Mouse (Mus musculus) hindbrain, postnatal 0 days (tissue): ENCODE results near the gene Wwox. TPM values are rescaled to one million over a fixed set of nuclear protein-coding genes. Genes with fewer than 3 reads are reported as not detected.

ENCODE experiments used
- ATAC-seq: fragments of 200-750 bp; cut with Nextera tagmentation; 2 replicates; pipeline ENCODE4 v1.8.0; 2017; ENCODE audit warnings: mild to moderate bottlenecking, moderate TSS enrichment, moderate library complexity
- DNase-seq: peaks from one replicate; pipeline ENCODE4 v3.0.0-alpha.2; 2015; ENCODE audit warnings: low spot score
- H3K27ac ChIP-seq: fragments of 300-500 bp; sonication (generic); 2 replicates; pipeline ENCODE4 v1.5.1; 2014; ENCODE audit warnings: mild to moderate bottlenecking
- H3K27me3 ChIP-seq: fragments of 300-500 bp; sonication (generic); 2 replicates; pipeline ENCODE4 v1.6.1; 2014; ENCODE audit warnings: low read length, mixed read lengths; ENCODE audit not compliant: insufficient read depth
- H3K36me3 ChIP-seq: fragments of 300-500 bp; sonication (generic); 2 replicates; pipeline ENCODE4 v1.6.1; 2014; ENCODE audit warnings: low read length, mixed read lengths; ENCODE audit not compliant: insufficient read depth
- H3K4me1 ChIP-seq: fragments of 300-500 bp; sonication (generic); 2 replicates; pipeline ENCODE4 v1.6.1; 2014; ENCODE audit warnings: antibody characterized with exemption, low read length, mixed read lengths; ENCODE audit not compliant: insufficient read depth
- H3K4me2 ChIP-seq: fragments of 300-500 bp; sonication (generic); 2 replicates; pipeline ENCODE4 v1.6.1; 2014; ENCODE audit warnings: low read depth, mild to moderate bottlenecking, low read length, moderate library complexity, mixed read lengths
- H3K4me3 ChIP-seq: fragments of 300-500 bp; sonication (generic); 2 replicates; pipeline ENCODE4 v1.5.1; 2014; ENCODE audit warnings: low read length
- H3K9ac ChIP-seq: fragments of 300-500 bp; sonication (generic); replicated peaks from 2 replicates; pipeline ENCODE4 v1.6.1; 2014; ENCODE audit warnings: mild to moderate bottlenecking, low read length, moderate library complexity, mixed read lengths
- H3K9me3 ChIP-seq: fragments of 300-500 bp; sonication (generic); 2 replicates; pipeline ENCODE4 v1.6.1; 2016; ENCODE audit warnings: low read length, mixed read lengths
- CTCF ChIP-seq: IDR thresholded peaks from 2 replicates; pipeline ENCODE4 v1.5.1; 2016; ENCODE audit warnings: antibody characterized with exemption, control low read depth, low read depth
- whole genome bisulfite sequencing: fragments of 180-500 bp; shearing (Covaris S2); extraction: QIAGEN DNeasy Blood & Tissue Kit; methylation state at CpG from one replicate; pipeline ENCODE4 v1.1.7; 2014; 5-methylcytosine and 5-hydroxymethylcytosine counted together
- polyA plus RNA-seq: library from polyadenylated mRNA; unstranded; fragments of >200 nt; fragmentation: Nextera tagmentation; extraction: Ambion mirVana; gene quantifications from 2 replicates; pipeline ENCODE4 v1.2.1, GENCODE M21; 2015
- total RNA-seq: library from RNA; depleted of rRNA; stranded (reverse); fragments of >200 nt; gene quantifications from 2 replicates; pipeline ENCODE4 v1.2.3, GENCODE M21; 2014; rRNA removed

Gene Wwox
- total RNA-seq (17.3 and 19.8 TPM in 2 replicates), polyA plus RNA-seq (16.0 and 17.1 TPM in 2 replicates)

DNA sequence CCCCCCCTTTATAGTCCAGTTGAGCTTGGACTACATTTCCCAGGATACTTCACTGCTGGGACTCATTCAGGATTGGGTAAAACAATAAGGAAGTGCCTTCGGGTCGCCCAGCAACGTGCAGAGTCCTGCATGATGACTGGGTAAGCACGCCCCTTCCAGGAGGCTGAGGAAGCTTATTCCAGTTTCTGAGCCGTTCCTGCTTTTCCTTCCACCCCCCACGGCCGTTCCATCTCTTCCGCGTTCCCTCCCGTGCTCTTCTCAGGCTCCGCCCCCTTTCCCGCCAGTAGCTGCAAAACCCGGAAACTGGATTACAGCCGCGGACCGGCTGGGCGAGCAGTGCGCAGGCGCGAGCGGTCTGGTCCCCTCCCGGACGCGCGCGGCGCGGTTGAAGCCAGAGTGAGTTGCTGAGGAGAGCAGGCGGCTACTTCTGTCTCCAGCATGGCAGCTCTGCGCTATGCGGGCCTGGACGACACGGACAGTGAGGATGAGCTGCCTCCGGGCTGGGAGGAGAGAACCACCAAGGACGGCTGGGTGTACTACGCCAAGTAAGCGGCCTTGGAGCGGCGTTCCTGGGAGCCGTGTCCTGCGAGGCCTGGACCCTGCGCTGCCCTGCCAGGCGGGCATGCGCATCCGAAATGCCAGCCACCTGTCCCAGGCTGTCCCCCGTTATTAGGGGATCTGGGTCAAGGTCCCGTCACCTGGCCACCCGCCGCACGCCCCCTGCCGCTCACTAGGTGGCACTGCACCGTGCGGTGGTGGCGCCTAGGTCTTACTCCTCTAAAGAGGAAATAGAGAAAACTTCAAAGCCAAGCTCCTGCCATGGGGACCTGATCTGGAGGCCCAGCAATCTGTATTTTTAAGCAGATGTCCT is at the start of gene Wwox:
Gene Wwox (plus strand): TSS at position 322 of the 871 bp plus-strand sequence.
- ATAC-seq (peak; percentile 99), DNase-seq (peak; percentile 98)
- Histone ChIP-seq H3K9ac (peak within 1 kb of the TSS; percentile 42), H3K4me1 (peaks cover 5% of the 10 kb centered on the region; the same call in 1 of the 2 replicates), H3K27ac (peak within 1 kb of the TSS; percentile 64; the same call in 1 of the 2 replicates), H3K27me3 (no peaks in the 10 kb centered on the region), H3K4me2 (peak within 1 kb of the TSS; percentile 90), H3K4me3 (peak within 1 kb of the TSS; percentile 66), H3K36me3 (no peaks in the 10 kb centered on the region), H3K9me3 (no peaks in the 10 kb centered on the region)
- TF ChIP-seq CTCF = peak; percentile 92
- under 1% methylated on average over 54 of the region's 54 CpGs for WGBS

DNA sequence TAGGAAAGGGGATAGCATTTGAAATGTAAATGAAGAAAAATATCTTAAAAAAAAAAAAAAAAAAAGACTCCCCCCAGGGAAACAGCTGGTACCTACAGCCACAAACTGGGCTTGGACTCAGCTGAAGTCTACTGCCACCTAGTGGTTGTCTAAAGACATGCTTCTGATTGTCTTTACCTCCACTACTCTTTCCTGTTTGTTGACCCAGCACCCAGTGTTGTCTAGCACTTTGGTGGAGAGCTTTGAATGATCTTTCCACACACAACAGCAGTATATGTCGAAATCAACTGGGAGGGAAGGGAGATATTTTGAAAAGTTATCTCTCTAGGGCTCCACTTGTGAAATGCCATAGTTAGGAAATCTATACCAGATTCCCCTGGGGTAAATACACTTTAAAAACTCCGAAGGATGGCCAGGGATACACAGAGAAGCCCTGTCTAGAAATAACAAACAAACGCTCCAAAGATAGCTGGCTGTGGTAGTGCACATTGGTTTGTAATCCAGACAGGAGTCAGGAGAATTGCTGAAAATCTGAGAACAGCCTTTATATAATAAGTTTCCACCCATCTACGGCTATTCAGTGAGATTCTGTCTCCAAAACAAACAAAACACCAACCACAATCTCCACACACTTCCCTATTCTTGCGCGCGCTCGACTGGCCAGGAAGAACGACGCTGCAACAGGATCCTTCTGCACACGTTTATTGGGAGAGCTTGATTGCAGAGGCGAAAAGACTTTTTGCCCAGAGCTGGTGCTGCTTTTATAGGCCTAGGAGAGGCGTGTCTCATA is 48.8 kb upstream of the Wwox start:
- WGBS = 90% methylated on average over 11 of the region's 13 CpGs
- peak; percentile 12 for DNase-seq

DNA sequence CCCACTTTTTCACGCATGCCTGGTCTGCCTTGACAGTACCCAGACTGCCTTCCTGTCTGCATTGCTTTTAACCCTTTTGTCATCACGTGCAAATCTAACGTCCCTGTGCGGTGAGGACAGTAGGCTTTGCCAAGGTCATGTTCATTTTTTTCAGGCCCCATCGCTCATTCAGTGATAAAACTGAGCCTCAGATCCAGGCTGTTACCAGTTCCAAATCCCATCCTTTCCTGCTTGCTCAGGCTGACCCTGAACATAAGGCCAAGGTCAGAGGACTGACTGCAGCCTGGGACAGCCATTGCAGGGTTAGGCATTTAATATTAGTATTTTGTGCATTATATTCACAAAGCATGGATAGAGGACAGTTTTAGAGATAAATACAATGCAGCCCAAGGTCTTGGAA is 41.1 kb upstream of the Wwox start:
- H3K4me1 ChIP-seq = no peaks in the 10 kb centered on the region
- no peaks in the 10 kb centered on the region for H3K9me3 ChIP-seq
- ATAC-seq (no peak), DNase-seq (no peak)
- H3K27ac ChIP-seq = no peak overlapping the region
- H3K27me3 ChIP-seq = no peaks in the 10 kb centered on the region
- H3K4me2 ChIP-seq = no peak overlapping the region
- no peak overlapping the region for H3K9ac ChIP-seq
- 84% methylated on average over 5 of the region's 5 CpGs for WGBS
- TF ChIP-seq CTCF = no peak
- no peak overlapping the region for H3K4me3 ChIP-seq
- H3K36me3 ChIP-seq = no peaks in the 10 kb centered on the region

More for the DNA sequence above, 48.8 kb upstream of the Wwox start:
- Histone ChIP-seq H3K27ac (no peak overlapping the region), H3K4me3 (no peak overlapping the region), H3K4me1 (no peaks in the 10 kb centered on the region), H3K9ac (no peak overlapping the region), H3K4me2 (no peak overlapping the region), H3K9me3 (no peaks in the 10 kb centered on the region), H3K27me3 (no peaks in the 10 kb centered on the region), H3K36me3 (no peaks in the 10 kb centered on the region)
- peak; percentile 60 for TF ChIP-seq CTCF
- no peak for ATAC-seq

DNA sequence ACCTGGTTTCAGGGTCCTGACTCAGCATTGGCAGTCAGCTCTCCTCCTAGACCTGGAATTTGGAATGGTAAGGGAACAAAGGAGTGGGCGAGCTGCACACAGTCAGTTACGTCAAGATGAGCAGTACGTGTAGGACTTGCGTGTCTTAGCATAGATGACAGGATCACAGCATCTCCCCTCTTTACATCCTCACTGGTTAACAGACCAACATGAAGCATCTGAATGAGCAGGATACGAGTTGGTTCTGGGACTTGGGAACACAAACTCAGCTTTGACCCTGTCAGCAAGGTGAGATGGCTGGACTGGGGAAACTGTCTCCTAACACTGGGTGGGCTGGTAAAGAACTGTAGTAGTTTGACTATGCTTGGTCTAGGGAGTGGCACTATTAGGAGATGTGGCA is 40.2 kb upstream of the Wwox start:
- Histone ChIP-seq H3K27ac (no peak overlapping the region), H3K36me3 (no peaks in the 10 kb centered on the region), H3K4me3 (no peak overlapping the region), H3K4me2 (no peak overlapping the region), H3K9me3 (no peaks in the 10 kb centered on the region), H3K4me1 (no peaks in the 10 kb centered on the region), H3K9ac (no peak overlapping the region), H3K27me3 (no peaks in the 10 kb centered on the region)
- no peak for ATAC-seq
- DNase-seq = no peak
- WGBS = 90% methylated on average over 5 of the region's 5 CpGs
- TF ChIP-seq CTCF = no peak

DNA sequence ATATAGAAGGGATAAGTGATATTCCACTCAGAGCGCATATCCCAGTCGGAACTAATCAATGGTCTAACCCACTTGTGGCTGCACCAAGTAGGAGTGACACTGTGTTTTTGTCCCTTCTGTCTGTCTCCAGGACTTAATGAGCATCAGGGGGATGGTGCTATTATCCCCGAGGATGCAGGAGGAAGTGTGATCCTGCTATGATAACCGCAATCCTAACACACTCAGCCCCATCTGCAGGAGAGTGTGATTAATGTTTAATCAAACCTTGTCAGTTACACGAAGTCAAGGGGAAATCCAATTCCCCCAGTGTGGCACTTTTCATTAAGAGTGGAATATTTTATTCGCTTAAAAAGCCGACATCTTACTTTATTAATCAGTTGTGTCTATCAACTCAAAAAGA is 37.8 kb upstream of the Wwox start:
- H3K4me2 ChIP-seq = no peak overlapping the region
- DNase-seq (peak; percentile 29), ATAC-seq (no peak)
- H3K4me3 ChIP-seq = no peak overlapping the region
- no peak overlapping the region for H3K27ac ChIP-seq
- H3K4me1 ChIP-seq = no peaks in the 10 kb centered on the region
- no peaks in the 10 kb centered on the region for H3K36me3 ChIP-seq
- TF ChIP-seq CTCF = no peak
- WGBS = 54% methylated on average over 7 of the region's 7 CpGs
- H3K9ac ChIP-seq = no peak overlapping the region
- H3K27me3 ChIP-seq = no peaks in the 10 kb centered on the region
- H3K9me3 ChIP-seq = no peaks in the 10 kb centered on the region

DNA sequence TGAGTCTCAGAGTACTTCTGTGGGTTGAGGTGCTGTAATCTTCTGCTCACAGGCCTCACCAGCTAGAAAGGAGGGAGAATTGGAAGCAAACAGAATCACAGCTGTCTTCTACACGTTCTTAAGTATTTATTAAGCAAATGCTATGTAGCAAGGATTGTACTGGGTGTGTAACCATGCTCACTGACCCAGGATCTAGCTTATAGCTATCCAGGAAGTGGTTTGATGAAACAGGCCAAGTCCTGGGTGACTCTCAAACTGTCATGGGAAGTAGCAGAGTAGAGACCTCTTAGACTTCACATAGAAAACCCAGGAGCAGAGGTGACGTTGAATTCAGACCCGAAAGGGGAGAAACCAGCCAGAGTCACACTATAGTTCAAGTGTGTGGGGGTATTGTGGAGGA is 28.0 kb upstream of the Wwox start:
- Histone ChIP-seq H3K36me3 (no peaks in the 10 kb centered on the region), H3K27me3 (no peaks in the 10 kb centered on the region), H3K4me1 (no peaks in the 10 kb centered on the region), H3K9ac (no peak overlapping the region), H3K27ac (no peak overlapping the region), H3K4me3 (no peak overlapping the region), H3K4me2 (no peak overlapping the region), H3K9me3 (no peaks in the 10 kb centered on the region)
- no peak for ATAC-seq
- no peak for TF ChIP-seq CTCF
- no peak for DNase-seq
- 80% methylated on average over 3 of the region's 3 CpGs for WGBS
